Comparison of ENCODE assay signal across 7 mouse cellular contexts in the genomic region with DNA sequence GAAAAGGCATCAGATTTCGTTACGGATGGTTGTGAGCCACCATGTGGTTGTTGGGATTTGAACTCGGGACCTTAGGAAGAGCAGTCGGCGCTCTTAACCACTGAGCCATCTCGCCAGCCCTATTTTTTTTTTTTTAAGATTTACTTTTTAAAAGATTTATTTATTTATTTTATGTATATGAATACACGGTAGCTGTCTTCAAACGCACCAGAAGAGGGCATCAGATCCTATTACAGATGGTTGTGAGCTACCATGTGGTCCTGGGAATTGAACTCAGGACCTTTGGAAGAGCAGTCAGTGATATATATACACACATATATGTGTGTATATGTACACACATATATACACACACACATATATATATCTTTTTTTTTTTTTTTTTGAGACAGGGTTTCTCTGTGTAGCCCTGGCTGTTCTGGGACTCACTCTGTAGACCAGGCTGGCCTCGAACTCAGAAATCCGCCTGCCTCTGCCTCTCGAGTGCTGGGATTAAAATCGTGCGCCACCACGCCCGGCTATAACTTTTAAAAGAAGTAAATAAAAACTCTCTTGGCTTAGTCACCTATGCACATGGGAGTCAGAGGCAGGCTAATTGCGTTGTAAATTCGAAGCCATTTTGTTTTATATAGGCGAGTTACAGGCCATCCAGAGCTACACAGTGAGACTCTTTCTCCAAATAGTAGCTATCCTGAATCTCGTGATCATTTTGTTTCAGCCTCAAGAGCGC. TPM values are rescaled to one million over a fixed set of nuclear protein-coding genes. Genes with fewer than 3 reads are reported as not detected.
DNase-seq lines count a peak whose midpoint lies in the region; ATAC-seq and TF ChIP-seq lines count a peak whose summit lies in the region.
"Not testable (repeated sequence)": the region's sequence is repeated elsewhere in the genome, so short reads cannot be mapped to it uniquely, and the experiment has no call there.

No protein-coding gene starts in this region.

- H3K9me3 ChIP-seq in forebrain, postnatal 0 days (ENCODE audit: low read length); hindbrain, embryonic 14.5 days (ENCODE audit: control insufficient read depth, low read length); lung, postnatal 0 days (ENCODE audit: low read length); neural tube, embryonic 12.5 days: not testable (repeated sequence)

- WGBS in forebrain, postnatal 0 days, result 33% methylated on average over 20 of the region's 20 CpGs
- WGBS in hindbrain, embryonic 14.5 days, result 34% methylated on average over 20 of the region's 20 CpGs
- WGBS in lung, postnatal 0 days, result 23% methylated on average over 20 of the region's 20 CpGs
- 31% methylated on average over 20 of the region's 20 CpGs for WGBS in neural tube, embryonic 12.5 days

- POLR2A ChIA-PET in Patski (lab: Charles Lee), result interaction anchor here (0.6 to 1.6 kb wide), 6 partner anchors 9 to 913 kb away, joined by 3 to 8 read pairs (median 4); no protein-coding TSS in a partner anchor

- peak overlapping the region; percentile 68 for H3K4me3 ChIP-seq in forebrain, postnatal 0 days (ENCODE audit: low read depth, low read length)
- peak overlapping the region; percentile 77 for H3K4me3 ChIP-seq in hindbrain, embryonic 14.5 days (replicated peaks; ENCODE audit: low read length)
- peak overlapping the region; percentile 91 for H3K4me3 ChIP-seq in left cerebral cortex, adult 2 months
- H3K4me3 ChIP-seq in lung, postnatal 0 days (ENCODE audit: low read depth, low read length), result peak overlapping the region; percentile 79; the same call in 1 of the 2 replicates
- peak overlapping the region; percentile 33 for H3K4me3 ChIP-seq in neural tube, embryonic 12.5 days

- H3K27ac ChIP-seq in forebrain, postnatal 0 days (ENCODE audit: low read depth, low read length); hindbrain, embryonic 14.5 days; lung, postnatal 0 days (ENCODE audit: low read length); neural tube, embryonic 12.5 days: not testable (repeated sequence)
- H3K27ac ChIP-seq in left cerebral cortex, adult 2 months, result 0 out of 2 replicates have a peak overlapping the region, but pooled peaks have one; percentile 34

- peaks cover 13% of the 10 kb centered on the region; the same call in 1 of the 2 replicates for H3K4me1 ChIP-seq in forebrain, postnatal 0 days (ENCODE audit: insufficient read depth)
- H3K4me1 ChIP-seq in hindbrain, embryonic 14.5 days (replicated peaks; ENCODE audit: control insufficient read depth, insufficient read depth, low read length), result peaks cover 23% of the 10 kb centered on the region
- H3K4me1 ChIP-seq in lung, postnatal 0 days (ENCODE audit: insufficient read depth, low read depth, low read length), result not testable (repeated sequence)
- H3K4me1 ChIP-seq in neural tube, embryonic 12.5 days, result peaks cover 13% of the 10 kb centered on the region; the same call in 1 of the 2 replicates

- CTCF ChIA-PET in Patski (lab: Charles Lee), result interaction anchor here (0.8 to 3.5 kb wide), 8 partner anchors 7 to 597 kb away, joined by 3 to 14 read pairs (median 4); no protein-coding TSS in a partner anchor

- intact Hi-C loops in left cerebral cortex, adult 2 months (cut with DNase I), result loop anchor here (2.0 kb wide), 1 partner anchor 33 kb away; no protein-coding TSS in a partner anchor

- not testable (repeated sequence) for TF ChIP-seq EP300 in lung, postnatal 0 days (IDR thresholded peaks at IDR 0.05)

- TF ChIP-seq CTCF in Patski (IDR thresholded peaks at IDR 0.05), result peak; percentile 56
- TF ChIP-seq CTCF in forebrain, postnatal 0 days (IDR thresholded peaks at IDR 0.05; ENCODE audit: low read depth), result peak; percentile 27; the same call in 1 of the 2 replicates
- TF ChIP-seq CTCF in left cerebral cortex, adult 2 months (IDR thresholded peaks at IDR 0.05), result peak; percentile 22
- TF ChIP-seq CTCF in lung, postnatal 0 days (IDR thresholded peaks at IDR 0.05), result not testable (repeated sequence)

- peak overlapping the region; percentile 67 for H3K4me2 ChIP-seq in forebrain, postnatal 0 days (ENCODE audit: low read depth)
- peak overlapping the region; percentile 71 for H3K4me2 ChIP-seq in hindbrain, embryonic 14.5 days (replicated peaks)
- peak overlapping the region; percentile 63 for H3K4me2 ChIP-seq in lung, postnatal 0 days (replicated peaks; ENCODE audit: low read depth, low read length)
- peak overlapping the region; percentile 66 for H3K4me2 ChIP-seq in neural tube, embryonic 12.5 days (replicated peaks)

- not testable (repeated sequence) for ATAC-seq in Patski; forebrain, postnatal 0 days; hindbrain, embryonic 14.5 days (ENCODE audit: low FRiP score); lung, postnatal 0 days
- peak; percentile 2 for ATAC-seq in neural tube, embryonic 12.5 days (ENCODE audit: low FRiP score, low read depth)

- H3K9ac ChIP-seq in forebrain, postnatal 0 days; hindbrain, embryonic 14.5 days; lung, postnatal 0 days (replicated peaks; ENCODE audit: low read depth); neural tube, embryonic 12.5 days: not testable (repeated sequence)

- in situ Hi-C loops in Patski (cut with MboI; ENCODE audit: low pct_unique_long_range_greater_than_20kb), result loop anchor here (25.0 kb wide), 1 partner anchor 744 kb away; the partner anchor contains the start of gene Sfswap

- H3K36me3 ChIP-seq in forebrain, postnatal 0 days (ENCODE audit: insufficient read depth), result peaks cover 17% of the 10 kb centered on the region
- H3K36me3 ChIP-seq in hindbrain, embryonic 14.5 days (replicated peaks; ENCODE audit: control insufficient read depth, insufficient read depth), result peaks cover 33% of the 10 kb centered on the region
- H3K36me3 ChIP-seq in lung, postnatal 0 days (ENCODE audit: insufficient read depth, low read length), result not testable (repeated sequence)
- peaks cover 22% of the 10 kb centered on the region for H3K36me3 ChIP-seq in neural tube, embryonic 12.5 days

- not testable (repeated sequence) for DNase-seq in Patski (ENCODE audit: low read depth, low spot score); forebrain, postnatal 0 days; hindbrain, embryonic 14.5 days (ENCODE audit: low spot score); left cerebral cortex, adult 2 months (ENCODE audit: extremely low spot score in 1 of 2, low spot score in 2 of 2)
- peak; percentile 21 for DNase-seq in embryo, embryonic 10.5 days (ENCODE audit: low spot score)
- DNase-seq in lung, postnatal 0 days (ENCODE audit: low spot score), result peak; percentile 24

- H3K27me3 ChIP-seq in Patski; forebrain, postnatal 0 days (ENCODE audit: insufficient read depth, low read length); hindbrain, embryonic 14.5 days (ENCODE audit: control insufficient read depth, insufficient read depth, low read length); lung, postnatal 0 days (replicated peaks; ENCODE audit: insufficient read depth, low read length); neural tube, embryonic 12.5 days (replicated peaks): not testable (repeated sequence)

RNA-seq across cellular contexts. Expression of gene Tyw1, which starts 0.5 kb away (rescaled TPM):
- polyA plus RNA-seq in Patski (2021), result 34.0 TPM
- 18.0 and 19.8 TPM in 2 replicates for total RNA-seq in forebrain, postnatal 0 days (2014; rRNA removed)
- polyA plus RNA-seq in forebrain, postnatal 0 days (2015; fragmentation: Nextera tagmentation; extraction: Ambion mirVana), result 17.8 and 18.5 TPM in 2 replicates
- polyA plus RNA-seq in hindbrain, embryonic 14.5 days (2014; fragmentation: Nextera tagmentation; extraction: Ambion mirVana), result 20.8 and 27.2 TPM in 2 replicates
- total RNA-seq in left cerebral cortex, adult 2 months (2021), result 10 to 100 TPM; 15.4 to 16.1 TPM
- polyA plus RNA-seq in lung, postnatal 0 days (2015; fragmentation: Nextera tagmentation; extraction: Ambion mirVana), result 16.1 and 16.5 TPM in 2 replicates
- 27.7 and 29.5 TPM in 2 replicates for polyA plus RNA-seq in neural tube, embryonic 12.5 days (2016; fragmentation: Nextera tagmentation; extraction: Ambion mirVana)

RNA-seq across cellular contexts. Expression of gene Sbds, which starts 0.6 kb away (rescaled TPM):
- polyA plus RNA-seq in Patski (2021), result 93.7 TPM
- total RNA-seq in forebrain, postnatal 0 days (2014; rRNA removed), result 27.2 and 27.8 TPM in 2 replicates
- 43.7 and 45.2 TPM in 2 replicates for polyA plus RNA-seq in forebrain, postnatal 0 days (2015; fragmentation: Nextera tagmentation; extraction: Ambion mirVana)
- polyA plus RNA-seq in hindbrain, embryonic 14.5 days (2014; fragmentation: Nextera tagmentation; extraction: Ambion mirVana), result 48.2 and 49.9 TPM in 2 replicates
- 10 to 100 TPM; 83.8 to 90.4 TPM for total RNA-seq in left cerebral cortex, adult 2 months (2021)
- 94.8 and 97.5 TPM in 2 replicates for polyA plus RNA-seq in lung, postnatal 0 days (2015; fragmentation: Nextera tagmentation; extraction: Ambion mirVana)
- polyA plus RNA-seq in neural tube, embryonic 12.5 days (2016; fragmentation: Nextera tagmentation; extraction: Ambion mirVana), result 75.5 and 76.7 TPM in 2 replicates

RNA-seq across cellular contexts. Expression of gene Tmem248, which starts 39.1 kb away (rescaled TPM):
- polyA plus RNA-seq in Patski (2021), result 62.9 TPM
- 29.8 and 45.8 TPM in 2 replicates for total RNA-seq in forebrain, postnatal 0 days (2014; rRNA removed)
- 20.6 and 29.1 TPM in 2 replicates for polyA plus RNA-seq in forebrain, postnatal 0 days (2015; fragmentation: Nextera tagmentation; extraction: Ambion mirVana)
- polyA plus RNA-seq in hindbrain, embryonic 14.5 days (2014; fragmentation: Nextera tagmentation; extraction: Ambion mirVana), result 31.3 and 36.5 TPM in 2 replicates
- total RNA-seq in left cerebral cortex, adult 2 months (2021), result 10 to 100 TPM; 37.9 to 39.1 TPM
- polyA plus RNA-seq in lung, postnatal 0 days (2015; fragmentation: Nextera tagmentation; extraction: Ambion mirVana), result 41.0 and 46.4 TPM in 2 replicates
- 30.7 and 31.6 TPM in 2 replicates for polyA plus RNA-seq in neural tube, embryonic 12.5 days (2016; fragmentation: Nextera tagmentation; extraction: Ambion mirVana)

Comparison
In these comparisons a context has a peak if more than half of its experiments do, and no peak if none do; other contexts are left out.
1. H3K4me3 ChIP-seq: peak in every context shown above with its lines; median percentile 91 in left cerebral cortex, adult 2 months; 79 in lung, postnatal 0 days; 77 in hindbrain, embryonic 14.5 days; 68 in forebrain, postnatal 0 days; 33 in neural tube, embryonic 12.5 days.